Mouse (Mus musculus): ENCODE measurements at regions not wholly inside any gene's neighbourhood (a gene's known extent, or its start where the extent isn't known, plus 50 kb on each side); places are given as distances from the start of the nearest gene placed in this dataset.

DNA sequence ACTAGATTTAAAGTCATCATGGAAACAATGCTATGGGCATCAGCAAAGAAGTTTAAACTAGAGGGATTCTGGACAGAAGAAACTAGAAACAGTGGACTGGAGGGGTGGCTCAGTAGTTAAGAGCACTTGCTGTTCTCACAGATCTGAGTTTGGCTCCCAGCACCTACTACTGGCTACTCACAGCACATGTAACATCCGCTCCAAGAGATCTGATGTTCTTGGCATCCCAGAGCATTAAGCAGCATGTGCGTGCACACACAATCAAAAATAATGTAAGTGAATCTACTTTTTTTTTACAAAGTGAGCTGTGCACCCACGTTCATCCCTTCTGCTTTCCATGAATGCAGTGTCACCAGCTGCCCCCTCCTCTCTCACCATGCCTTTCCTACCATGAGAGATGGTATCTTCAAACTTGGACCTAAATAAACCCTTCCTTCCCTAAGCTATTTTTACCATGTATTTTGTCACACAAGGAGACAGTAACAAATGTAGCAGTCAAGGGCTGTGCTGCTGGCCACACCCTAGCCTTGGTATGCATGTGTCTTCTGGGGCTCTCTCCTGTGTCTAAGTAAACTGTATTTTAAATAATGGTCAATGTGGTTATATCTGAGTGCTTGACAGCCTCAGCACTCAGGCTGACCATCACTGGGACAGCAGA is 53.3 kb upstream of the Cldn5 start:
- TF ChIP-seq POLR2A (IDR thresholded peaks at IDR 0.05; ENCODE audit: control insufficient read depth, extremely low read depth, insufficient read depth, low read length, poor library complexity) (no peak), CTCF (IDR thresholded peaks at IDR 0.05; ENCODE audit: borderline replicate concordance, control insufficient read depth, extremely low read depth, insufficient read depth, low read length, poor library complexity) (no peak)
